Mouse (Mus musculus): Measurements from ENCODE around the gene Pde1b. TPM values are rescaled to one million over a fixed set of nuclear protein-coding genes. Genes with fewer than 3 reads are reported as not detected.

Gene Pde1b
- 10 to 100 TPM; 48.2 to 53.9 TPM for total RNA-seq (2021)
- long read RNA-seq, full-length matches to known transcripts: 15 of 31 reads
- long read RNA-seq, partial matches to known transcripts: 15 of 31 reads
- long read RNA-seq, other reads (novel, unspliced or antisense): 1 of 31 reads

GRCm38 (mm10) chr15:103502435-103503250, at the start of gene Pde1b:
Pde1b (plus strand) TSS chr15:103503034.
- DNase-seq (ENCODE audit: low spot score in 2 of 2): peak; percentile 57 to 69

GRCm38 (mm10) chr15:103453551-103454218, 49.1 kb upstream of the Pde1b start, which contains the start of gene Nckap1l:
Nckap1l (plus strand) TSS chr15:103453794.
- DNase-seq (ENCODE audit: low spot score in 2 of 2): peak in 1 of 2 experiments; percentile 25

- DNase-seq (ENCODE audit: low spot score in 2 of 2): no peak
Measured at GRCm38 (mm10) chr15:103454449-103454848, 48.4 kb upstream of the Pde1b start.

- peak in 1 of 2 experiments; percentile 29 for DNase-seq (ENCODE audit: low spot score in 2 of 2)
Measured at GRCm38 (mm10) chr15:103462539-103463261, 40.1 kb upstream of the Pde1b start.

GRCm38 (mm10) chr15:103471488-103472194, 31.2 kb upstream of the Pde1b start:
- no peak for DNase-seq (ENCODE audit: low spot score in 2 of 2)

- DNase-seq (ENCODE audit: low spot score in 2 of 2): no peak
Measured at GRCm38 (mm10) chr15:103472265-103472664, 30.6 kb upstream of the Pde1b start.

GRCm38 (mm10) chr15:103473182-103473581, 29.7 kb upstream of the Pde1b start:
- DNase-seq (ENCODE audit: low spot score in 2 of 2): no peak

GRCm38 (mm10) chr15:103473769-103474168, 29.1 kb upstream of the Pde1b start:
- no peak for DNase-seq (ENCODE audit: low spot score in 2 of 2)

GRCm38 (mm10) chr15:103479080-103479606, 23.7 kb upstream of the Pde1b start:
- DNase-seq (ENCODE audit: low spot score in 2 of 2): no peak

- no peak for DNase-seq (ENCODE audit: low spot score in 2 of 2)
Measured at GRCm38 (mm10) chr15:103480129-103480528, 22.7 kb upstream of the Pde1b start.

GRCm38 (mm10) chr15:103482488-103482887, 20.3 kb upstream of the Pde1b start:
- peak; percentile 54 to 74 for DNase-seq (ENCODE audit: low spot score in 2 of 2)

GRCm38 (mm10) chr15:103484490-103484889, 18.3 kb upstream of the Pde1b start:
- DNase-seq (ENCODE audit: low spot score in 2 of 2): no peak

- DNase-seq (ENCODE audit: low spot score in 2 of 2): no peak
Measured at GRCm38 (mm10) chr15:103485106-103485505, 17.7 kb upstream of the Pde1b start.

GRCm38 (mm10) chr15:103486658-103487057, 16.2 kb upstream of the Pde1b start:
- no peak for DNase-seq (ENCODE audit: low spot score in 2 of 2)

- no peak for DNase-seq (ENCODE audit: low spot score in 2 of 2)
Measured at GRCm38 (mm10) chr15:103488336-103488735, 14.5 kb upstream of the Pde1b start.

GRCm38 (mm10) chr15:103496204-103497140, 6.4 kb upstream of the Pde1b start:
- DNase-seq (ENCODE audit: low spot score in 2 of 2): no peak

GRCm38 (mm10) chr15:103498157-103498556, 4.7 kb upstream of the Pde1b start:
- no peak for DNase-seq (ENCODE audit: low spot score in 2 of 2)

GRCm38 (mm10) chr15:103500723-103501122, 2.1 kb upstream of the Pde1b start:
- no peak for DNase-seq (ENCODE audit: low spot score in 2 of 2)

GRCm38 (mm10) chr15:103501186-103501585, 1.6 kb upstream of the Pde1b start:
- DNase-seq (ENCODE audit: low spot score in 2 of 2): no peak
